In genomic region chr19:45595481-45595880, GRCm38 (mm10) we compare ENCODE assay signal across 29 mouse cellular contexts.
"Had no signal": no experiment of that assay in that cellular context is flagged by ENCODE, and none has a peak within 500 bp of the region (broad histone marks: within the 10 kb centered on the region; RNA-seq: fewer than 3 reads in every experiment).

No protein-coding gene starts in this region.

- H3K9me3 ChIP-seq: heart, embryonic 10.5 days; heart, embryonic 12.5 days; heart, embryonic 13.5 days; heart, embryonic 15.5 days; hindbrain, embryonic 10.5 days; hindbrain, embryonic 15.5 days; intestine, embryonic 15.5 days; kidney, embryonic 15.5 days had no signal

- H3K4me3 ChIP-seq: heart, embryonic 10.5 days; heart, embryonic 12.5 days; heart, embryonic 13.5 days; heart, embryonic 15.5 days; hindbrain, embryonic 10.5 days; hindbrain, embryonic 15.5 days; intestine, embryonic 15.5 days; kidney, embryonic 15.5 days; layer of hippocampus, adult 2 months; left cerebral cortex, adult 2 months had no signal

- H3K27ac ChIP-seq: heart, embryonic 10.5 days; heart, embryonic 13.5 days; heart, embryonic 15.5 days; hindbrain, embryonic 10.5 days; hindbrain, embryonic 14.5 days; hindbrain, embryonic 15.5 days; intestine, embryonic 15.5 days; kidney, embryonic 15.5 days; kidney, postnatal 0 days; layer of hippocampus, adult 2 months; left cerebral cortex, adult 2 months had no signal

- DNase-seq: heart, postnatal 4 days; kidney, adult 11 months; kidney, adult 18-20 months; kidney, adult 2 months; kidney, adult 8-10 months; kidney, adult 9 months; kidney, postnatal 10 days; kidney, postnatal 14 days; kidney, postnatal 25 days; kidney, postnatal 36 days; kidney, postnatal 4 days; layer of hippocampus, adult 9-11 months; layer of hippocampus, postnatal 36 days had no signal

- H3K4me1 ChIP-seq: intestine, embryonic 15.5 days had no signal

- H3K4me2 ChIP-seq: heart, embryonic 11.5 days; heart, embryonic 12.5 days; heart, embryonic 13.5 days; heart, embryonic 15.5 days; hindbrain, embryonic 14.5 days; hindbrain, embryonic 15.5 days; intestine, embryonic 15.5 days; kidney, embryonic 15.5 days had no signal

- H3K27me3 ChIP-seq: heart, embryonic 12.5 days; heart, embryonic 13.5 days; heart, embryonic 15.5 days; intestine, embryonic 15.5 days; kidney, embryonic 15.5 days had no signal

- H3K9ac ChIP-seq: heart, embryonic 12.5 days; heart, embryonic 13.5 days; heart, embryonic 15.5 days; hindbrain, embryonic 14.5 days; hindbrain, embryonic 15.5 days; intestine, embryonic 15.5 days; kidney, embryonic 15.5 days had no signal

- ATAC-seq: inflammation-experienced regulatory T-cells, adult 6 months; intestine, embryonic 15.5 days; intestine, embryonic 16.5 days; intestine, postnatal 0 days had no signal

- H3K36me3 ChIP-seq: heart, embryonic 15.5 days; hindbrain, embryonic 10.5 days; intestine, embryonic 15.5 days had no signal
